Mouse (Mus musculus): ENCODE data around the gene Gbgt1. TPM values are rescaled to one million over a fixed set of nuclear protein-coding genes. Genes with fewer than 3 reads are reported as not detected.

Gene Gbgt1
- polyA plus RNA-seq, 1 experiment = not detected

- Histone ChIP-seq H3K4me3 (ENCODE audit: insufficient read depth, low read depth, low read length) (peak overlapping the region; percentile 62), H3K4me1 (ENCODE audit: control insufficient read depth, insufficient read depth, low read length) (peaks cover 76% of the 10 kb centered on the region), H3K27ac (ENCODE audit: insufficient read depth, low read depth, low read length) (peak overlapping the region; percentile 71)
- TF ChIP-seq POLR2A (IDR thresholded peaks at IDR 0.05; ENCODE audit: insufficient read depth, low read depth, low read length) (peak; percentile 87), CTCF (IDR thresholded peaks at IDR 0.05; ENCODE audit: insufficient read depth, low read depth, low read length) (no peak)
- WGBS = 3% methylated on average over 49 of the region's 49 CpGs
These were observed 36.5 kb downstream of the Gbgt1 start for GRCm38 (mm10) chr2:28532938-28533771.

GRCm38 (mm10) chr2:28533901-28534435 is 37.3 kb downstream of the Gbgt1 start:
- Histone ChIP-seq H3K4me1 (ENCODE audit: control insufficient read depth, insufficient read depth, low read length) (peaks cover 80% of the 10 kb centered on the region), H3K27ac (ENCODE audit: insufficient read depth, low read depth, low read length) (peak overlapping the region; percentile 54), H3K4me3 (ENCODE audit: insufficient read depth, low read depth, low read length) (peak overlapping the region; percentile 62)
- TF ChIP-seq POLR2A (IDR thresholded peaks at IDR 0.05; ENCODE audit: insufficient read depth, low read depth, low read length) = no peak
- no peak for TF ChIP-seq CTCF (IDR thresholded peaks at IDR 0.05; ENCODE audit: insufficient read depth, low read depth, low read length)
- WGBS = 20% methylated on average over 7 of the region's 7 CpGs

GRCm38 (mm10) chr2:28534436-28535262 is 38.0 kb downstream of the Gbgt1 start:
- TF ChIP-seq POLR2A (IDR thresholded peaks at IDR 0.05; ENCODE audit: insufficient read depth, low read depth, low read length) (no peak), CTCF (IDR thresholded peaks at IDR 0.05; ENCODE audit: insufficient read depth, low read depth, low read length) (no peak)
- H3K27ac ChIP-seq (ENCODE audit: insufficient read depth, low read depth, low read length) = peak overlapping the region; percentile 54
- peaks cover 84% of the 10 kb centered on the region for H3K4me1 ChIP-seq (ENCODE audit: control insufficient read depth, insufficient read depth, low read length)
- H3K4me3 ChIP-seq (ENCODE audit: insufficient read depth, low read depth, low read length) = peak overlapping the region; percentile 62
- 22% methylated on average over 11 of the region's 11 CpGs for WGBS

GRCm38 (mm10) chr2:28535263-28535540 is 38.5 kb downstream of the Gbgt1 start:
- Histone ChIP-seq H3K4me3 (ENCODE audit: insufficient read depth, low read depth, low read length) (peak overlapping the region; percentile 62), H3K27ac (ENCODE audit: insufficient read depth, low read depth, low read length) (peak overlapping the region; percentile 54), H3K4me1 (ENCODE audit: control insufficient read depth, insufficient read depth, low read length) (peaks cover 83% of the 10 kb centered on the region)
- WGBS = 17% methylated on average over 4 of the region's 4 CpGs
- TF ChIP-seq POLR2A (IDR thresholded peaks at IDR 0.05; ENCODE audit: insufficient read depth, low read depth, low read length) (no peak), CTCF (IDR thresholded peaks at IDR 0.05; ENCODE audit: insufficient read depth, low read depth, low read length) (no peak)

- peak overlapping the region; percentile 62 for H3K4me3 ChIP-seq (ENCODE audit: insufficient read depth, low read depth, low read length)
- TF ChIP-seq CTCF (IDR thresholded peaks at IDR 0.05; ENCODE audit: insufficient read depth, low read depth, low read length) (no peak), POLR2A (IDR thresholded peaks at IDR 0.05; ENCODE audit: insufficient read depth, low read depth, low read length) (no peak)
- WGBS = 21% methylated on average over 7 of the region's 7 CpGs
These were observed 39.0 kb downstream of the Gbgt1 start for GRCm38 (mm10) chr2:28535650-28536049.

GRCm38 (mm10) chr2:28536166-28536565 is 39.5 kb downstream of the Gbgt1 start:
- Histone ChIP-seq H3K27ac (ENCODE audit: insufficient read depth, low read depth, low read length) (peak overlapping the region; percentile 54; the same call in 1 of the 2 replicates), H3K4me3 (ENCODE audit: insufficient read depth, low read depth, low read length) (peak overlapping the region; percentile 17; the same call in 1 of the 2 replicates), H3K4me1 (ENCODE audit: control insufficient read depth, insufficient read depth, low read length) (peaks cover 80% of the 10 kb centered on the region)
- WGBS = 61% methylated on average over 4 of the region's 4 CpGs
- TF ChIP-seq CTCF (IDR thresholded peaks at IDR 0.05; ENCODE audit: insufficient read depth, low read depth, low read length) (no peak), POLR2A (IDR thresholded peaks at IDR 0.05; ENCODE audit: insufficient read depth, low read depth, low read length) (no peak)

More at GRCm38 (mm10) chr2:28535650-28536049, 39.0 kb downstream of the Gbgt1 start:
- H3K27ac ChIP-seq (ENCODE audit: insufficient read depth, low read depth, low read length) = peak overlapping the region; percentile 54; the same call in 1 of the 2 replicates
- peaks cover 83% of the 10 kb centered on the region for H3K4me1 ChIP-seq (ENCODE audit: control insufficient read depth, insufficient read depth, low read length)

GRCm38 (mm10) chr2:28536766-28537633 is 40.3 kb downstream of the Gbgt1 start:
- WGBS = 71% methylated on average over 11 of the region's 11 CpGs
- no peak overlapping the region for H3K4me3 ChIP-seq (ENCODE audit: insufficient read depth, low read depth, low read length)
- TF ChIP-seq POLR2A (IDR thresholded peaks at IDR 0.05; ENCODE audit: insufficient read depth, low read depth, low read length) (no peak), CTCF (IDR thresholded peaks at IDR 0.05; ENCODE audit: insufficient read depth, low read depth, low read length) (no peak)
- peaks cover 77% of the 10 kb centered on the region for H3K4me1 ChIP-seq (ENCODE audit: control insufficient read depth, insufficient read depth, low read length)
- H3K27ac ChIP-seq (ENCODE audit: insufficient read depth, low read depth, low read length) = no peak overlapping the region

GRCm38 (mm10) chr2:28537634-28537920 is 40.9 kb downstream of the Gbgt1 start:
- TF ChIP-seq CTCF (IDR thresholded peaks at IDR 0.05; ENCODE audit: insufficient read depth, low read depth, low read length) = no peak
- no peak for TF ChIP-seq POLR2A (IDR thresholded peaks at IDR 0.05; ENCODE audit: insufficient read depth, low read depth, low read length)
- peaks cover 73% of the 10 kb centered on the region for H3K4me1 ChIP-seq (ENCODE audit: control insufficient read depth, insufficient read depth, low read length)
- H3K27ac ChIP-seq (ENCODE audit: insufficient read depth, low read depth, low read length) = 0 out of 2 replicates have a peak overlapping the region, but pooled peaks have one; percentile 4
- WGBS = 20% methylated on average over 4 of the region's 4 CpGs
- no peak overlapping the region for H3K4me3 ChIP-seq (ENCODE audit: insufficient read depth, low read depth, low read length)

Data from olfactory bulb, adult 2 months (tissue).